In the genomic region with DNA sequence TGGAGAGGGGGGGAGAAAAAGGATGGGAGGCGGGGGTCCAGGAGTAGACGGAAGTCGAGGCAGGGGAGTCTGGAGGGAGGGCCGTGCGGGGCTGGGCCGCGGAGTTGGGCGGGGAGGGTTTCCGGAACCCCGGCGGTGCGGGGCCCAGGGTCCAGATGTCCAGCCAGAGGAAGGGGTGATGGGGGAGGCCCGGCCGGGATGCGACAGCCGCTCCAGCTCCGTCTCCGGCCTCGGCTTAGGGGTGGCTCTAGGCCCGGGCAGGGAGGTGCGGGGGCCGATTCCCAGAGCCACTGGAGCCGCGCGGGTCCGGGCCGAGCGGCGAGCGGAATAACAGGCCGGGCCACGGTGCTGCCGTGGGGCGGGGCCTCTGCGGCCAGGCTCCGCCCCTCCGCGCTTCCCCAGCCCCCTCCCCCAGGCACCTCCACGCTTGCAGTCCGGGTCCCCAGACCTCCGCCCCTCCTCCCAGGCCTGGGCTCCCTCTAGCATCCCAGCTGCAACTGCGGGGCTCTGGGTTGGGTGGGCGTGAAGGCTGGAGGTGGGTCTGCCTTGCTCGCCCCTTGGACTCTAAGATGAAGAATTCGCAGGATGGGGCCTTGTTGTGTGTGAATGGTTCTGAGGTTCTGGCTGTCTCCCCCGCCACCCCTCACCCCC, we compare ENCODE assay signal across 8 mouse cellular contexts. TPM values are rescaled to one million over a fixed set of nuclear protein-coding genes. Genes with fewer than 3 reads are reported as not detected.
A peak's percentile ranks its signal among the peaks of the same experiment; 100 is the strongest.
DNase-seq lines count a peak whose midpoint lies in the region; ATAC-seq lines count a peak whose summit lies in the region.

No protein-coding gene starts in this region.

- peaks cover 9% of the 10 kb centered on the region for H3K4me1 ChIP-seq in forebrain, embryonic 11.5 days (replicated peaks; ENCODE audit: control insufficient read depth, insufficient read depth, low read length)
- H3K4me1 ChIP-seq in hindbrain, embryonic 10.5 days (replicated peaks), result peaks cover 78% of the 10 kb centered on the region
- H3K4me1 ChIP-seq in liver, embryonic 12.5 days, result peaks cover 73% of the 10 kb centered on the region
- peaks cover 14% of the 10 kb centered on the region for H3K4me1 ChIP-seq in neural tube, embryonic 11.5 days (ENCODE audit: control insufficient read depth, insufficient read depth, low read length)

- WGBS in forebrain, embryonic 11.5 days, result under 1% methylated on average over 43 of the region's 46 CpGs
- WGBS in hindbrain, embryonic 10.5 days, result under 1% methylated on average over 46 of the region's 46 CpGs
- WGBS in liver, embryonic 12.5 days (ENCODE audit: insufficient replicate concordance), result 0% methylated on average over 32 of the region's 46 CpGs
- WGBS in neural tube, embryonic 11.5 days, result under 1% methylated on average over 33 of the region's 46 CpGs

- peak overlapping the region; percentile 100 for H3K4me2 ChIP-seq in forebrain, embryonic 11.5 days (ENCODE audit: low read depth, low read length, severe bottlenecking)
- H3K4me2 ChIP-seq in liver, embryonic 12.5 days, result peak overlapping the region; percentile 95
- H3K4me2 ChIP-seq in neural tube, embryonic 11.5 days (ENCODE audit: low read depth), result peak overlapping the region; percentile 99

- H3K9ac ChIP-seq in forebrain, embryonic 11.5 days (ENCODE audit: low read length), result peak overlapping the region; percentile 88
- H3K9ac ChIP-seq in liver, embryonic 12.5 days, result peak overlapping the region; percentile 82
- peak overlapping the region; percentile 92 for H3K9ac ChIP-seq in neural tube, embryonic 11.5 days (ENCODE audit: low read length)

- no peaks in the 10 kb centered on the region for H3K9me3 ChIP-seq in forebrain, embryonic 11.5 days (ENCODE audit: control insufficient read depth, low read length)
- H3K9me3 ChIP-seq in hindbrain, embryonic 10.5 days, result peaks cover 3% of the 10 kb centered on the region; the same call in 1 of the 2 replicates
- no peaks in the 10 kb centered on the region; the same call in 1 of the 2 replicates for H3K9me3 ChIP-seq in liver, embryonic 12.5 days (replicated peaks)
- H3K9me3 ChIP-seq in neural tube, embryonic 11.5 days (ENCODE audit: control insufficient read depth, low read length), result no peaks in the 10 kb centered on the region

- H3K27ac ChIP-seq in forebrain, embryonic 11.5 days (ENCODE audit: low read depth, low read length), result peak overlapping the region; percentile 76
- H3K27ac ChIP-seq in hindbrain, embryonic 10.5 days, result peak overlapping the region; percentile 94
- H3K27ac ChIP-seq in liver, embryonic 12.5 days, result peak overlapping the region; percentile 93
- H3K27ac ChIP-seq in neural tube, embryonic 11.5 days (ENCODE audit: low read depth, low read length), result peak overlapping the region; percentile 87

- peak overlapping the region; percentile 73 for H3K4me3 ChIP-seq in forebrain, embryonic 11.5 days (ENCODE audit: low read depth, low read length)
- H3K4me3 ChIP-seq in hindbrain, embryonic 10.5 days, result peak overlapping the region; percentile 76
- H3K4me3 ChIP-seq in liver, embryonic 12.5 days, result peak overlapping the region; percentile 69
- peak overlapping the region; percentile 79 for H3K4me3 ChIP-seq in neural tube, embryonic 11.5 days (ENCODE audit: low read depth, low read length)

- H3K36me3 ChIP-seq in forebrain, embryonic 11.5 days (ENCODE audit: control insufficient read depth, insufficient read depth, low read length), result peaks cover 6% of the 10 kb centered on the region; the same call in 1 of the 2 replicates
- peaks cover 53% of the 10 kb centered on the region for H3K36me3 ChIP-seq in hindbrain, embryonic 10.5 days
- H3K36me3 ChIP-seq in liver, embryonic 12.5 days, result peaks cover 22% of the 10 kb centered on the region
- peaks cover 17% of the 10 kb centered on the region for H3K36me3 ChIP-seq in neural tube, embryonic 11.5 days (ENCODE audit: control insufficient read depth, insufficient read depth, low read length)

- ATAC-seq in cerebellum, adult (ENCODE audit: insufficient number of reproducible peaks, low FRiP score, low TSS enrichment), result peak; percentile 66
- ATAC-seq in forebrain, embryonic 11.5 days (replicated peaks; ENCODE audit: low FRiP score), result peak; percentile 83
- ATAC-seq in liver, embryonic 12.5 days, result peak; percentile 69
- peak; percentile 79 for ATAC-seq in neural tube, embryonic 11.5 days (ENCODE audit: insufficient read depth, low FRiP score, low TSS enrichment)

- DNase-seq in spleen, postnatal 10 days (ENCODE audit: low spot score in 2 of 2), result peak; percentile 41 to 52
- no peak for DNase-seq in spleen, postnatal 36 days (ENCODE audit: low spot score in 2 of 2)
- DNase-seq in forebrain, embryonic 11.5 days (ENCODE audit: low spot score), result peak; percentile 93
- peak; percentile 89 for DNase-seq in hindbrain, embryonic 10.5 days (ENCODE audit: low spot score)
- peak; percentile 92 for DNase-seq in neural tube, embryonic 11.5 days (ENCODE audit: low spot score)
- no peak for DNase-seq in thymus, adult 18-20 months

- H3K27me3 ChIP-seq in forebrain, embryonic 11.5 days (ENCODE audit: control insufficient read depth, insufficient read depth, low read length), result no peaks in the 10 kb centered on the region
- H3K27me3 ChIP-seq in hindbrain, embryonic 10.5 days (ENCODE audit: insufficient read depth, poor library complexity, severe bottlenecking), result peaks cover 30% of the 10 kb centered on the region
- H3K27me3 ChIP-seq in liver, embryonic 12.5 days (replicated peaks), result peaks cover 13% of the 10 kb centered on the region
- H3K27me3 ChIP-seq in neural tube, embryonic 11.5 days (ENCODE audit: control insufficient read depth, insufficient read depth, low read length), result no peaks in the 10 kb centered on the region

RNA-seq across cellular contexts. Expression of gene Arhgef25, which starts 1.3 kb away (rescaled TPM):
- polyA plus RNA-seq in forebrain, embryonic 11.5 days (2014; fragmentation: Nextera tagmentation; extraction: Ambion mirVana), result 31.6 and 33.5 TPM in 2 replicates
- polyA plus RNA-seq in hindbrain, embryonic 10.5 days (2016; fragmentation: Nextera tagmentation; extraction: Ambion mirVana), result 29.8 and 33.5 TPM in 2 replicates
- 14.3 and 17.4 TPM in 2 replicates for polyA plus RNA-seq in liver, embryonic 12.5 days (2016; fragmentation: Nextera tagmentation; extraction: Ambion mirVana)
- 31.7 and 31.8 TPM in 2 replicates for polyA plus RNA-seq in neural tube, embryonic 11.5 days (2014; fragmentation: Nextera tagmentation; extraction: Ambion mirVana)

RNA-seq across cellular contexts. Expression of gene Dtx3, which starts 6.9 kb away (rescaled TPM):
- 157 and 170 TPM in 2 replicates for polyA plus RNA-seq in forebrain, embryonic 11.5 days (2014; fragmentation: Nextera tagmentation; extraction: Ambion mirVana)
- 110 and 151 TPM in 2 replicates for polyA plus RNA-seq in hindbrain, embryonic 10.5 days (2016; fragmentation: Nextera tagmentation; extraction: Ambion mirVana)
- polyA plus RNA-seq in liver, embryonic 12.5 days (2016; fragmentation: Nextera tagmentation; extraction: Ambion mirVana), result 33.2 and 36.9 TPM in 2 replicates
- 138 and 148 TPM in 2 replicates for polyA plus RNA-seq in neural tube, embryonic 11.5 days (2014; fragmentation: Nextera tagmentation; extraction: Ambion mirVana)

RNA-seq across cellular contexts. Expression of gene Slc26a10, which starts 8.1 kb away (rescaled TPM):
- polyA plus RNA-seq in forebrain, embryonic 11.5 days (2014; fragmentation: Nextera tagmentation; extraction: Ambion mirVana), result 0.93 and 1.1 TPM in 2 replicates
- 1.6 and 2.1 TPM in 2 replicates for polyA plus RNA-seq in hindbrain, embryonic 10.5 days (2016; fragmentation: Nextera tagmentation; extraction: Ambion mirVana)
- polyA plus RNA-seq in liver, embryonic 12.5 days (2016; fragmentation: Nextera tagmentation; extraction: Ambion mirVana), result 3.0 and 3.6 TPM in 2 replicates
- polyA plus RNA-seq in neural tube, embryonic 11.5 days (2014; fragmentation: Nextera tagmentation; extraction: Ambion mirVana), result 0.36 and 0.89 TPM in 2 replicates

RNA-seq across cellular contexts. Expression of gene Pip4k2c, which starts 22.8 kb away (rescaled TPM):
- 16.4 and 17.2 TPM in 2 replicates for polyA plus RNA-seq in forebrain, embryonic 11.5 days (2014; fragmentation: Nextera tagmentation; extraction: Ambion mirVana)
- 17.9 and 21.9 TPM in 2 replicates for polyA plus RNA-seq in hindbrain, embryonic 10.5 days (2016; fragmentation: Nextera tagmentation; extraction: Ambion mirVana)
- 44.7 and 50.0 TPM in 2 replicates for polyA plus RNA-seq in liver, embryonic 12.5 days (2016; fragmentation: Nextera tagmentation; extraction: Ambion mirVana)
- polyA plus RNA-seq in neural tube, embryonic 11.5 days (2014; fragmentation: Nextera tagmentation; extraction: Ambion mirVana), result 15.4 and 16.4 TPM in 2 replicates

RNA-seq across cellular contexts. Expression of gene B4galnt1, which starts 23.6 kb away (rescaled TPM):
- 7.8 and 8.4 TPM in 2 replicates for polyA plus RNA-seq in forebrain, embryonic 11.5 days (2014; fragmentation: Nextera tagmentation; extraction: Ambion mirVana)
- polyA plus RNA-seq in hindbrain, embryonic 10.5 days (2016; fragmentation: Nextera tagmentation; extraction: Ambion mirVana), result 4.4 and 12.7 TPM in 2 replicates
- 12.6 TPM in 2 replicates for polyA plus RNA-seq in liver, embryonic 12.5 days (2016; fragmentation: Nextera tagmentation; extraction: Ambion mirVana)
- 17.3 and 19.9 TPM in 2 replicates for polyA plus RNA-seq in neural tube, embryonic 11.5 days (2014; fragmentation: Nextera tagmentation; extraction: Ambion mirVana)

Comparison
In these comparisons a context has a peak if more than half of its experiments do, and no peak if none do; other contexts are left out.
1. DNase-seq: peak in spleen, postnatal 10 days (2 of 2), forebrain, embryonic 11.5 days (single experiment), hindbrain, embryonic 10.5 days (single experiment) and neural tube, embryonic 11.5 days (single experiment); none in spleen, postnatal 36 days (0 of 2) and thymus, adult 18-20 months (0 of 2).
2. Peak in every context shown above with its lines, with median percentiles within 50 percentile points of each other: ATAC-seq, H3K27ac ChIP-seq, H3K4me2 ChIP-seq, H3K4me3 ChIP-seq and H3K9ac ChIP-seq.